Mouse (Mus musculus) frontal cortex, postnatal 36 days (tissue): ENCODE measurements at regions not wholly inside any gene's neighbourhood (a gene's known extent, or its start where the extent isn't known, plus 50 kb on each side); places are given as distances from the start of the nearest gene placed in this dataset.

ENCODE experiments used
- DNase-seq, 2 experiments: peaks; one replicate each; pipeline ENCODE4 v3.0.0; 2022; ENCODE audit warnings: low spot score in 2 of 2

DNA sequence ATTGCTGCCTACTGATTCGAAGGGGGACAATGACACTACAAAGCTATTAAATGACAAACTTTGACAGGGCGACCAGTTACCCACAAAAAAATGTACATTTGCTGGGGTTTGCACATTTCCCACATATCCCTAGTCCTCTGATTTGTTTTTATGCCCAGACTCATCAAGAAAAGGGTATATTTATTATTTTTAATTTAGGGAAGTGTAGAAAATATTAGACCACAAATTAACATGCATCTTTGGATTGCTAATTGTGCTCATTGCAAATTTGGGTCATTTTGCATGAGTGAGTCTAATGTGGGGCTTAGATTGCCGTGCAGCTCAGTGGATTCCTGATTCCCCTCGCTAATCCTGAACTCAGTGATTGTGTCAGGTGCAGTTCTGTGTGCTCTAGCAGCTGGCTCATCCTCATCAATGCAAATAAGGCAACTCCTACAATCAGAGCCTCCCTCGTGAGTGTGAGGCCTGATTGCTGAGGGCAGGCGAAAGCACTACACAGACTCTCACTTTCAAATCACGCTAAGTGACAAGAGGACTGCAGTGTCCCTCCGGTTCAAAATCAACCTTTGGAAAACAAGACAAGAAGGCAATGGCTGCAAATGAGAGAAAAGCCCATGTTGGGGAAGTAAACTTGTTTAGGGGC lies 156.7 kb upstream of the Tmem161b start:
- peak in 1 of 2 experiments; percentile 40 for DNase-seq

DNA sequence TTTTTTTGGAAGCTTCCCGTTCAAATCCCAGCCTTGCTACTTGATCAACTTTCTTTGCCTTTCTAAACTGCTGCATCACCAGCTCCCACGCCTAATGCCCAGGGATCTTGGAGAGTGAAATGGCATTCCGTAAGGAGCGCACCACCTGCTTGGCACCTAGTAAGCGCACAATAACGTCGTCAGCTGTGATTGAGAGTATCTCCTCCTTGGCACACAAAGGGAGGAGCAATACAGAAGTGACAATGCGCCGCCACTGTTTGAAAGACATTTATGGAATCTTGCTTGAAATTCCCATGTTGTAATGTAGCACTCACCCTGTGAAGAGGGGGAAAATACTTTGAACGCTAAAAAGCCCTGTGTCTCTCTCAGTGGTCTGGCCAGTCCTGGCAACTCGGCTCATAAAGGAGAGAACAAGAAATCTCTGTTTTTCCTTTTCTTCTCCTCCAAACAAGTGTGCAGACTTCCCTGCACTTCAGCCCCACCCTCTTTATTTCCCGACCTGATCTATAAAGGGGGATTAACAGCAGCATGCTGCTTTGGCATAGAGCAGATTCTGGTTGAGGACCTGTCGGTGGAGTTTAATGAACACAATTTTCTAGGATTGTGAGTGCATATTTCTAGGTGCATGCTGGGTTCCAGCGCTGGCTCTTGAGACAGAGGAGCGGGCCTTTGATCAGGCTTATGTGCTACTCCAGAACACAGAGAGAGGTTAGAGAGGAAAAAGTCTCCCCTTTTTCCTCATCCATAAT lies 155.7 kb upstream of the Tmem161b start:
- DNase-seq, result no peak

- no peak for DNase-seq
Measured at GRCm38 (mm10) chr13:84066960-84067665, 155.0 kb upstream of the Tmem161b start.

- no peak for DNase-seq
Measured at GRCm38 (mm10) chr13:84068365-84068764, 153.7 kb upstream of the Tmem161b start.
